Mouse (Mus musculus) forebrain, embryonic 11.5 days (tissue): ENCODE data around the gene Gm11634. TPM values are rescaled to one million over a fixed set of nuclear protein-coding genes. Genes with fewer than 3 reads are reported as not detected.
"Not testable (repeated sequence)": the region's sequence is repeated elsewhere in the genome, so short reads cannot be mapped to it uniquely, and the experiment has no call there.

Experiments used
- ATAC-seq: fragments of 200-750 bp; cut with Nextera tagmentation; replicated peaks from 2 replicates; pipeline ENCODE4 v1.8.0; 2017; ENCODE audit warnings: moderate TSS enrichment; ENCODE audit not compliant: low FRiP score
- DNase-seq: peaks from one replicate; pipeline ENCODE4 v3.0.0-alpha.2; 2017; ENCODE audit warnings: low spot score
- H3K27ac ChIP-seq: fragments of 300-500 bp; sonication (generic); 2 replicates; pipeline ENCODE4 v1.5.1; 2014; ENCODE audit warnings: low read depth, low read length
- H3K27me3 ChIP-seq: fragments of 300-500 bp; sonication (generic); 2 replicates; pipeline ENCODE4 v1.6.1; 2014; ENCODE audit warnings: mild to moderate bottlenecking, low read length, mixed read lengths; ENCODE audit not compliant: control insufficient read depth, insufficient read depth
- H3K36me3 ChIP-seq: fragments of 300-500 bp; sonication (generic); 2 replicates; pipeline ENCODE4 v1.6.1; 2014; ENCODE audit warnings: mild to moderate bottlenecking, low read length, moderate library complexity, mixed read lengths; ENCODE audit not compliant: control insufficient read depth, insufficient read depth
- H3K4me1 ChIP-seq: fragments of 300-500 bp; sonication (generic); replicated peaks from 2 replicates; pipeline ENCODE4 v1.6.1; 2014; ENCODE audit warnings: low read length, mixed read lengths; ENCODE audit not compliant: control insufficient read depth, insufficient read depth
- H3K4me2 ChIP-seq: fragments of 300-500 bp; sonication (generic); 2 replicates; pipeline ENCODE4 v1.6.1; 2014; ENCODE audit warnings: low read depth, mild to moderate bottlenecking, low read length, moderate library complexity, mixed read lengths; ENCODE audit not compliant: severe bottlenecking
- H3K4me3 ChIP-seq: fragments of 300-500 bp; sonication (generic); 2 replicates; pipeline ENCODE4 v1.5.1; 2014; ENCODE audit warnings: low read depth, low read length
- H3K9ac ChIP-seq: fragments of 300-500 bp; sonication (generic); 2 replicates; pipeline ENCODE4 v1.6.1; 2014; ENCODE audit warnings: low read length
- H3K9me3 ChIP-seq: fragments of 300-500 bp; sonication (generic); 2 replicates; pipeline ENCODE4 v1.6.1; 2016; ENCODE audit warnings: low read length, mixed read lengths; ENCODE audit not compliant: control insufficient read depth
- WGBS: fragments of 180-500 bp; shearing (Covaris S2); extraction: QIAGEN DNeasy Blood & Tissue Kit; methylation state at CpG from one replicate; pipeline ENCODE4 v1.1.7; 2014; 5-methylcytosine and 5-hydroxymethylcytosine counted together
- polyA plus RNA-seq: library from polyadenylated mRNA; unstranded; fragments of >200 nt; fragmentation: Nextera tagmentation; extraction: Ambion mirVana; gene quantifications from 2 replicates; pipeline ENCODE4 v1.2.1, GENCODE M21; 2014

The Gm11634 gene
- polyA plus RNA-seq, 1 experiment from 2014 or later, result 0.44 TPM

- H3K27me3 ChIP-seq, H3K4me2 ChIP-seq, H3K9ac ChIP-seq, H3K4me3 ChIP-seq, H3K9me3 ChIP-seq, ATAC-seq, H3K27ac ChIP-seq, H3K36me3 ChIP-seq: not testable (repeated sequence)
- peaks cover 14% of the 10 kb centered on the region for H3K4me1 ChIP-seq
- 91% methylated on average over 11 of the region's 11 CpGs for WGBS
- peak; percentile 33 for DNase-seq
These were observed 21.1 kb upstream of the Gm11634 start for GRCm38 (mm10) chr11:101620022-101620655.

GRCm38 (mm10) chr11:101618596-101618995 is 19.5 kb upstream of the Gm11634 start:
- no peak for ATAC-seq
- 72% methylated on average over 3 of the region's 3 CpGs for WGBS

GRCm38 (mm10) chr11:101617849-101618248 is 18.8 kb upstream of the Gm11634 start:
- H3K4me1 ChIP-seq, result peaks cover 14% of the 10 kb centered on the region
- no peaks in the 10 kb centered on the region for H3K9me3 ChIP-seq
- H3K27me3 ChIP-seq, result no peaks in the 10 kb centered on the region
- no peaks in the 10 kb centered on the region for H3K36me3 ChIP-seq
- WGBS, result 5% methylated on average over 8 of the region's 8 CpGs
- H3K4me2 ChIP-seq, result peak overlapping the region; percentile 40; the same call in 1 of the 2 replicates
- H3K27ac ChIP-seq, result peak overlapping the region; percentile 75
- DNase-seq, result peak; percentile 85
- peak; percentile 83 for ATAC-seq
- H3K9ac ChIP-seq, result peak overlapping the region; percentile 16; the same call in 1 of the 2 replicates
- peak overlapping the region; percentile 4; the same call in 1 of the 2 replicates for H3K4me3 ChIP-seq

More at GRCm38 (mm10) chr11:101618596-101618995, 19.5 kb upstream of the Gm11634 start:
- Histone ChIP-seq H3K27me3 (no peaks in the 10 kb centered on the region), H3K36me3 (no peaks in the 10 kb centered on the region), H3K4me1 (peaks cover 14% of the 10 kb centered on the region), H3K4me3 (no peak overlapping the region), H3K27ac (peak overlapping the region; percentile 75; the same call in 1 of the 2 replicates), H3K9ac (no peak overlapping the region), H3K4me2 (no peak overlapping the region), H3K9me3 (no peaks in the 10 kb centered on the region)
- DNase-seq, result no peak

- peak overlapping the region; percentile 14; the same call in 1 of the 2 replicates for H3K27ac ChIP-seq
These were observed 18.1 kb upstream of the Gm11634 start for GRCm38 (mm10) chr11:101616948-101617767.

GRCm38 (mm10) chr11:101616104-101616503 is 17.0 kb upstream of the Gm11634 start:
- Histone ChIP-seq H3K36me3 (no peaks in the 10 kb centered on the region), H3K4me1 (peaks cover 14% of the 10 kb centered on the region), H3K4me3 (no peak overlapping the region), H3K9ac (no peak overlapping the region), H3K9me3 (no peaks in the 10 kb centered on the region), H3K27ac (no peak overlapping the region), H3K27me3 (no peaks in the 10 kb centered on the region), H3K4me2 (no peak overlapping the region)
- 91% methylated on average over 8 of the region's 8 CpGs for WGBS
- ATAC-seq, result no peak
- DNase-seq, result no peak

More at GRCm38 (mm10) chr11:101616948-101617767, 18.1 kb upstream of the Gm11634 start:
- ATAC-seq, result peak; percentile 48; the same call in 1 of the 2 replicates
- no peaks in the 10 kb centered on the region for H3K36me3 ChIP-seq
- 18% methylated on average over 18 of the region's 18 CpGs for WGBS
- DNase-seq, result peak; percentile 63
- H3K9me3 ChIP-seq, result no peaks in the 10 kb centered on the region
- H3K9ac ChIP-seq, result peak overlapping the region; percentile 17; the same call in 1 of the 2 replicates
- H3K4me1 ChIP-seq, result peaks cover 14% of the 10 kb centered on the region
- H3K4me3 ChIP-seq, result no peak overlapping the region
- peak overlapping the region; percentile 40; the same call in 1 of the 2 replicates for H3K4me2 ChIP-seq
- H3K27me3 ChIP-seq, result no peaks in the 10 kb centered on the region

GRCm38 (mm10) chr11:101615380-101615779 is 16.3 kb upstream of the Gm11634 start:
- no peak overlapping the region for H3K4me2 ChIP-seq
- H3K4me3 ChIP-seq, result no peak overlapping the region
- no peaks in the 10 kb centered on the region for H3K9me3 ChIP-seq
- WGBS, result 83% methylated on average over 6 of the region's 6 CpGs
- H3K4me1 ChIP-seq, result peaks cover 14% of the 10 kb centered on the region
- no peaks in the 10 kb centered on the region for H3K36me3 ChIP-seq
- no peaks in the 10 kb centered on the region for H3K27me3 ChIP-seq
- DNase-seq, result no peak
- no peak overlapping the region for H3K9ac ChIP-seq
- ATAC-seq, result no peak
- no peak overlapping the region for H3K27ac ChIP-seq

GRCm38 (mm10) chr11:101614116-101614515 is 15.1 kb upstream of the Gm11634 start:
- Histone ChIP-seq H3K27ac (no peak overlapping the region), H3K4me3 (no peak overlapping the region), H3K4me1 (peaks cover 14% of the 10 kb centered on the region), H3K9me3 (no peaks in the 10 kb centered on the region), H3K36me3 (no peaks in the 10 kb centered on the region), H3K27me3 (no peaks in the 10 kb centered on the region), H3K4me2 (no peak overlapping the region), H3K9ac (no peak overlapping the region)
- ATAC-seq (no peak), DNase-seq (no peak)
- WGBS, result 54% methylated on average over 4 of the region's 4 CpGs

GRCm38 (mm10) chr11:101613596-101613995 is 14.5 kb upstream of the Gm11634 start:
- 82% methylated on average over 6 of the region's 6 CpGs for WGBS
- Histone ChIP-seq H3K27me3 (no peaks in the 10 kb centered on the region), H3K4me1 (peaks cover 14% of the 10 kb centered on the region), H3K9ac (no peak overlapping the region), H3K4me3 (no peak overlapping the region), H3K36me3 (no peaks in the 10 kb centered on the region), H3K27ac (no peak overlapping the region), H3K9me3 (no peaks in the 10 kb centered on the region), H3K4me2 (no peak overlapping the region)
- ATAC-seq, result no peak
- no peak for DNase-seq
